Mouse (Mus musculus): Measurements from ENCODE around the gene Slc16a3.

Slc16a3 gene

DNA sequence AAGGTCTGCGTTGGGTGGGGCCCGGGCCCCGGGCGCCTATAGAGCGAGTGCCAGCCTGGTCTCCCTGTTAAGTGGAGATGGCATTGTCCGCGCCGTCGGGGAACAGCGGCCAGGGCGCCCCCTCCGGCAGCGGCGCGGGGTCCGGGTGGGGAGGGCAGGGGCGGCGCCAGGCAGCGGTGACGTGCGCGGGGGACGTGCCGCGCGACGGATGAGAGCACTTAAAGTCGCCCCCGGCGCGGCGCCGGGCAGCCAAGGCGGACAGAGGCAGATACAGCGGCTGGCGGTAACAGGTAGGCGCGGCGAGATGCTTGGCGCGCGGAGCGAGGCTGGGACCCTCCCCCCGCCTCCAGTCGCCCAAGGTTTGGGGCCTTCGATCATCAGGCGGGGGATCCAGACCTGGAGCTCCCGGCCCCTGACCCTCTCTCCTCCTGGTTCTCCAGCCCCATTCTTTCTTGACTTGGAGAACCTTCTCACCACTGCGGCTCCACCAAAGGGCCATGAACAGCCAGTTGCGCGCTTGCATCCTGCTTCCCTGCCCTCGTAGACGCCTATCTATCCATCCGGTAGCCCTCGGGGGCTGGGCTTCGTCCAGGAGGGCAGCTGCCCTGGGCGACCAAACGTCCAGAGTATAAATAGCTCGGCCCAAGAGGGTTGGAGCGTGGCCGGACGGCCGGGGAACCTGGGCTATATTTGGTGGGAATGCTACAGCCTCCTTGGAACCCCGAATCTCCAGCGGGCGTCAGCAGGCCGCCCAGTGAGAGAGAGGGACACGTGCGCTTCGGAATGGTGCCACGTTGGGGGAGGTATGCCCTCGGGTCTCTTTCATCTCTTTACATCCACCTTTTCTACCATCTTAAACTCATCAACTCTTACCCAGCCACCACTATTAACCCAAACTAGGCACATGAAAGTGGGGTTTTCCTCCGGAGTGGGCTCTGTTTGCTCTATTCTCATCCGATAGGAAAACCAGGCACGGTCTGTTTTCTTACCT lies 876 bp downstream of the Slc16a3 start:
- peak; percentile 53 to 62 for DNase-seq (ENCODE audit: low spot score in 2 of 2)

- peak in 1 of 2 experiments; percentile 19 for DNase-seq (ENCODE audit: low spot score in 2 of 2)
Observed at GRCm38 (mm10) chr11:120949863-120950262, 1.6 kb downstream of the Slc16a3 start.

DNA sequence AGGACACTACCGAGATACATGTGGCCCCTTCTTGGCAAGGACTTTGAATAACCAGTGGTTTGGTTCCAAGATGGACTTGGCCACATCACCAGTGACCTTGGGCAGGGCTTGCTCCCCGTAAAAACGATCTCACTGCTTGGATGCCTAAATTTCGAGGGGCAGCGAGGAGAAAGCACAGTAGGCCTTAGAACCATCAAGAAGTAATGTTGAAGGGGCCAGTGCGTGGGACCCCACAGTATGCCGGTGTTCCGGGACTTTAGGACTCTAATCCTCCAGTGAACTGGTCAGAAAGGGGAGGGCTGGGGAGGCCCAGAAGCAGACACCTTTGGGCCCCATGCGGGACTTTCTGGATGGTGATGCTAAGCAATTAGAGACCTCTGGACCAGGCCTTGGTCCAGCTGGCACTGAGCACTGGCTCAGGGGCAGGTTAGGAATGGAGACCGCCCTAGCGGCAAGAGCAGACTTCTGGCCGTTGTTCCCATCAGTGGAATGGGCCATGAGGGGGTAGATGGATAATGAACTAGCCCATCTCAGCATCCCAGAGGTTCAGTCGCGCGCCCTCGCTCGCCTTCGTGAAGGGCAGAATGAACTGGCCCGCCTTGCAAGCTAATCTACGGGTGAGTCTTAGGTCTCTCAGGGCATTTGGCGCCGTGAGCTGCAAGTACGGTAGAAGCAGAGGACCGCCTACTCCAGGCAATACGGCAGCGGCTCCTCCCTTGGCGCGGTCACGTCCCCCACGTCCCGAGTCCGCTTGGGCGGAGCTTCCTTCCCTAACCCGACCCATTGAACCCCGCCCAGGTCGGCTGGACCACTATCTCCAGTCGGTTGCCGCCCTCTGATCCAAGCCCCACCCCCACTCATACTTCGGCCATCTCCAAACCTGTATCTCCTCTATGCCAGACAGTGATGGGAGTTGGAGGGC lies 2.3 kb downstream of the Slc16a3 start:
- peak; percentile 85 to 95 for DNase-seq (ENCODE audit: low spot score in 2 of 2)

DNA sequence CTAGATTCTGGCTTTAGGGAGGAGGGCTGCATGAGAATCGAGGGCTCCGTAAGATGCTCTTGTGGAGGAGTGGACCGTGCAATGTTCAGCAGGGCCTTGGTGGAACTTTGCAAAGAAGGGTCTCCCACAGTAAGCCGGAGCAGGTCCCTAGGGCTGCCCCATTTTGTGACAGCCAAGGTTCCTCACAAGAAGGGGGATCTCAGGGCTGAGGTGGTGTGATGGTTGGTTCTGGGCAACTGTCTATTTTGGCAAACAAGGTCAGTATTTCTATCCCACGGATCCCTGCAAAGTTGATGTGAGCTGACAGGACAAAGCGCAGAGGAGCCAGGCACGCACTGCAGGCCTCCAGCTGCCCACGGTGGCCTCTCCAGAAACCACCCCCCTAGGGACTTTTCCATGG lies 3.0 kb downstream of the Slc16a3 start:
- no peak for DNase-seq (ENCODE audit: low spot score in 2 of 2)

DNA sequence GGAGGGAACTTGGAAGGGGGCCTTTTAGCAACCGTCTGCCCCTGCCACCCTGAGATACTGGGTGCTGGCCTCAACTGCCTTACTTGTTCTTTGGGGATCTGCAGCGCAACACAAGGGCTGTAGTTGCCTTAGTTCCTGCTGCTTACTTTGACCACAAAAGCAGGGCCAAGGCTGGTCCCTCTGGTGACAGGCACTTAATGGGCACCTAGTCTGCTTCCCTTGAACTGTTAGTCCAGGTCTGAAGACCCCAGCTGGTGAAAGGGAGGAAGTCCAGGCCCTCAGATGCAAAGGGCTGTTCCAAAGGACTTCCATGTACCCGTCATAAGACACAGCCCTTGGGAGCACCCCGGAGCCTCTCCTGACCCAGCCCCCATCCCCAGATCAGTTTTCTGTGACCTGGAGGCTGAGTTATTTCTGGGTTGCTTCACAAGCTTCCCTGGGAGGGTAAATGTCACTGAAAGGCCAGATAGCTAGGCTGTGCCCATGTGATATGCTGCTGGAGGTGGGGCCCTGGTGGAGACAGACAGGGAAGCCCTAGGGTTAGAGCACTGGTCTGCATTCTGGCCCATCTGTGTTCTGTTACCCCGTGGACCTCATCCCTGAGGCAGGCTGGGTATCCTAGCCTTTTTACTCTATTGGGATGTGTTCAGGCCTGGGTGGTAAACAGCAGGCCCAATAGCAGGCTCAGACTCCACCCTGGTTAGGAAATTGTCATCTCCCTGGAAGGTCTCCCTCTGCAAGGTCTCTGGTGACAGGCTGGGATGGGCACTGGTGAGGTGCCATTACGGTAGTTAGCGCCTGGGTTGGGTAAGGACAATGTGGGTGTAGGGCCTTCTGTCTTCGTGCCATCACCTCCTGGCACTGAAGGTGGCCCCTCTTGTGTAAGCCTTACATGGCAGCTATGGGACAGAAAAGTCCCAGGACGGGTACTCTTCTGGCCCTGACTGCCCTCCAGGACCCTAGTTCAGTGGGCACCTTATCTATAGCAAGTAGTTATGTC lies 3.8 kb downstream of the Slc16a3 start:
- peak; percentile 54 to 56 for DNase-seq (ENCODE audit: low spot score in 2 of 2)

DNA sequence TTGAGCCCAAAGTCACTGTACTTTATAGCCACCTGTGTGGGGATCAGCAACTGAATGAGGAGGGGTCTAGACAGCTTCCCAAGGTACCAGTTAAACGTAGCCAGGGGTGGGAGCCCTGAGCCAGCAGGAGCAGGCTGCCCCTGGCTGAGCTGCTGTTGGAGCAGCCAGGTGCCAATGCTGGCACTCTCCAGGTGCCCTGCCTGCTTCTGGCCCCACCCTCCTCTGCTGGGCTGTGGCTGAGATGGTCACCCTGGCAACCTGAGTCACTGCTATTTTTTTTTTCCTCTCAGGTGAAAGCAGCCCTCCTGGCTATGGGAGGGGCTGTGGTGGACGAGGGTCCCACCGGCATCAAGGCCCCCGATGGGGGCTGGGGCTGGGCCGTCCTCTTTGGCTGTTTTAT lies 6.7 kb downstream of the Slc16a3 start:
- no peak for DNase-seq (ENCODE audit: low spot score in 2 of 2)

DNA sequence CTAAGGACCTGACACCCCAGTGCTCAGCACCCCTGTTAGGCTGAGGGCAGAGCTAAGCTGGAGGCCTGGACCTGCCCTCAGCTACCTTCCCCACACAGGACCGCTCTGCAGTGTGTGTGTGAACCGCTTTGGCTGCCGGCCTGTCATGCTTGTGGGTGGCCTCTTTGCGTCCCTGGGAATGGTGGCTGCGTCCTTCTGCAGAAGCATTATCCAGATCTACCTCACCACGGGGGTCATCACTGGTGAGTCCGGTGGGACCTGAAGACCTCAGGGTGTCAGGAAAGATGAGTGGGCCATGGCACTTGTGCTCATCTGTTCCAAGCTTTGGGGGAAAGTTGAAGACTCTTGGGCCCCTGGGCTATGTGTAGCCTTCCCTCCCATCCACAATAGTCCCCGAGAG lies 7.4 kb downstream of the Slc16a3 start:
- no peak for DNase-seq (ENCODE audit: low spot score in 2 of 2)

- DNase-seq (ENCODE audit: low spot score in 2 of 2) = no peak
Observed at GRCm38 (mm10) chr11:120957052-120957451, 8.8 kb downstream of the Slc16a3 start.

DNA sequence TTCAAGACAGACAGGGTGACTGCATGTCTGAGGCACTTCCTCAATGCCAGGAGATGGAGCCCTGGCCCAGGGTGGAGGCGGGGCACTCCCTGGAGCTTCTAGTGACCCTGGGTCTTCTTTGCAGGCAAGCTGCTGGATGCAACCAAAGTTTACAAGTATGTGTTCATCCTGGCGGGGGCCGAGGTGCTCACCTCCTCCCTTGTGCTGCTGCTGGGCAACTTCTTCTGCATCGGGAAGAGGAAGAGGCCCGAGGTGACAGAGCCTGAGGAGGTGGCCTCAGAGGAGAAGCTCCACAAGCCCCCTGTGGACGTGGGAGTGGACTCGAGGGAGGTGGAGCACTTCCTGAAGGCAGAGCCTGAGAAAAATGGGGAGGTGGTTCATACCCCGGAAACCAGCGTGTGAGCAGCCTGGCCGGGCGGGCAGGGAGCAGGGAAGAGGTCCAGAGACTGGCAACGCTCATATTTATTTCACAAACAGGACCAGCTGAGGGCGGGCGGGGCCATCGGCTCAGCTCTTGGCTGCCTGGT lies 9.5 kb downstream of the Slc16a3 start:
- no peak for DNase-seq (ENCODE audit: low spot score in 2 of 2)

- no peak for DNase-seq (ENCODE audit: low spot score in 2 of 2)
Observed at GRCm38 (mm10) chr11:120959066-120959465, 10.8 kb downstream of the Slc16a3 start.

- no peak for DNase-seq (ENCODE audit: low spot score in 2 of 2)
Observed at GRCm38 (mm10) chr11:120959564-120959963, 11.3 kb downstream of the Slc16a3 start.

GRCm38 (mm10) chr11:120960248-120960647 lies 12.0 kb downstream of the Slc16a3 start:
- no peak for DNase-seq (ENCODE audit: low spot score in 2 of 2)

DNA sequence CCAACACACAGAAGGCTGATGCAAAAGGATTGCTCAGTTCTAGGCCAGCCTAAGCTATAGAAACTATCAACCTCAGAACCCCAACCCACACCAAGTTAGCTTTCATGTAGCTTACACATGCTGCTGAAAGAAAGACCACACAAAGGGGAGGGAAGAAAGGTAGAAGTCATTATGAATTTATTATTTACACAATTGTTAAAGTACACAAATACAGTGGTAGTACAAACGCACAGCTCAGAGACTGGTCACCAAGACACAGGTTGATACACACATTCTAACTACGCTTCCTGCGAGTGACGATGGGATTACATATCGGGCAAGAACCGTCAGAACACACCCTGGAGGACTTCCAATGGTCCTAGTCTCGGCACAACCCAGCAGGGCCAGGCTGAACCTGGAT lies 13.3 kb downstream of the Slc16a3 start:
- DNase-seq (ENCODE audit: low spot score in 2 of 2) = no peak

DNA sequence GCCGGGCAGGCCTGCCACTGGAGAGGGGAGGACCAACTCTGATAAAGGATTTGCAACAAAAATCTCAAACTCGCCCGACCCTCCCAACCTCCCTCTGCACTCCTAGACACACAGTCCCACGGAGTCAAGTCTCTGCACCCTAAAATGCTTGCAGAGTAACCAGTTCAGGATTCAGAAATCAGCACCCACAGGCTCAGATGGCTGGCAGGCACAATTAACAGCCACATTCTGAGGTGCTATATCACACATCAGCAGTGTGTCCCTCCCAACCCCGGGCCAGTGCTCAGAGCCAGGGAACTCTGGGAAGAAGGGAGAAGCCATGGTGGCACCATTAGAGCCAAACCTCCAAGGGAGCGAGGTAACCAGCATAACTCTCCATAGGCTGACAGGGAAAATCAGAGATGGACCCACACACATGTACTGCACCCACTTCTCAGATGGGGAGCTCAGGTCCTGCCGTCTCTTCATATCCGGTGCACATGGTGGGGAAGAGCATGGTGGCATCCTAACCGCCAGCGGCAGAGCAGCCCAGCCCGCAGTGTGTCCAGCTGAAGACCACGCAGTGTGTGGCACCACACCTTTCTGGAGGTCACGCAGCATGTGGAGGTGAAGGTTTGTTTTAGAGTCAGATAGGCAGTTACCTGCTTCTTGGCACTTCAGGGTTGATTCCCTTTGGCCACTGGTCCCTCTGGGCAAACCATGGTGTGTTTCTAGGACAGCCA lies 13.9 kb downstream of the Slc16a3 start:
- no peak for DNase-seq (ENCODE audit: low spot score in 2 of 2)

DNA sequence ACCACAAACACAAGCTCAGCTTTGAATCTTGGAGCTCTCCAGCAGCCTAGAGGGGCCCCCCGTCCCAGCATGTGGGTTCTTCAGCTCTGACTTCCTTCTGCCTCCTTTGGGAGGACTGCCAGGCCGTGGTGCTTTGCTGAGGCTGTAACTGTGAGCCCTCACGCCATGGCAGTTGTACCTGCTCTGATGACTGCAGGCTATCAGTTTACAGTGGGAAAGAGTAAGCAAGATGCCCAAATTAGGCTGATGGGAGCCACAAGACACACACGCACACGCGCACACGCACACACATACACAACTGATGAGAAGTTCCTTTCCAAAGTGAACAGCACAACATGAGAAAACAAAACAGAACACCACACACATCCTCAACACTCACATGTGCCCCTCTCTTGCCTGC lies 14.6 kb downstream of the Slc16a3 start:
- no peak for DNase-seq (ENCODE audit: low spot score in 2 of 2)

- no peak for DNase-seq (ENCODE audit: low spot score in 2 of 2)
Observed at GRCm38 (mm10) chr11:120964195-120965157, 16.2 kb downstream of the Slc16a3 start.

- no peak for DNase-seq (ENCODE audit: low spot score in 2 of 2)
Observed at GRCm38 (mm10) chr11:120965587-120965986, 17.3 kb downstream of the Slc16a3 start.

DNA sequence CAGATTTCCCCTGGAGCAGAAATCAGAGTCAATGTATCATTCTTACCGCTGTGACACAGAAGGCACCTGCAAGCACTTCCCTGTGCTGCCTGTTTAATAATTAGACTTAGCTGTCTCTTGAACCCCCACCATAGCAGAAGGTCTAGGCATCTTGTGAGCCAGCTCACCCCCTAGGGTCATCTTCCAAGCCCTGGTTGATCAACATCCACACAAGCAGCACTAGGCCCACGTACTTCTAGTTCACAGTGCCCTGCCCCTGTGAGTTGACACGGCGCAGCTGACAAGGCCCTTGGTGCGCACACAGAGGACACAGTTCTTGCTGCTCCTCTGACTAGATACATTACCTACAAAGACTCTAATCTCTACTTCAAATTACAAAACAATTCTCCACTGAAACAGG lies 21.5 kb downstream of the Slc16a3 start:
- DNase-seq (ENCODE audit: low spot score in 2 of 2) = no peak

DNA sequence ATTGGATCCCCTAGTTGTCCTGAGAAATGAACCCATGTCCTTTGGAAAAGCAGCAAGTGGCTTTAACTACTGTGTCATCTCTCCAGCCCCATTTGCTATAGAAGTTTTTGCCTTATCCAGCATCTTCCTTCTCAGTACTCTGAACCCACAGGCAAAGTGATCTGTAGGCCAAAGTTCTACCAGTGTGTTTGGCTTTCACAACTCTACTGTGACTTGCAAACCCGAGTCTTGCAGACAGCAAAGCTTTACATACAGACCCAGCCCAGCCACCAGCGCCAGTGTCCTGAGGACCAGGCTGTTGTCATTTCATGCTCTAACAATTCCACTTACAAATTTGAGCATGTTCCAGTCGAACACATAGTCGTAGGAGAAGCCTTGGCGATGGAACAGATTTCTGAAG lies 23.0 kb downstream of the Slc16a3 start:
- no peak for DNase-seq (ENCODE audit: low spot score in 2 of 2)
